Mouse (Mus musculus): ENCODE measurements around the gene Orai3. TPM values are rescaled to one million over a fixed set of nuclear protein-coding genes. Genes with fewer than 3 reads are reported as not detected.
"Not testable (repeated sequence)": the region's sequence is repeated elsewhere in the genome, so short reads cannot be mapped to it uniquely, and the experiment has no call there.

The Orai3 gene
- polyA plus RNA-seq, 3 experiments from 2014 or later = 11.3 to 14.3 (median 14.2) TPM

- ATAC-seq = no peak
These were observed 3.9 kb upstream of the Orai3 start for GRCm38 (mm10) chr7:127765756-127766155.

- ATAC-seq = no peak
These were observed 2.6 kb upstream of the Orai3 start for GRCm38 (mm10) chr7:127766851-127767609.

- no peak for ATAC-seq
These were observed 1.8 kb upstream of the Orai3 start for GRCm38 (mm10) chr7:127767671-127768345.

GRCm38 (mm10) chr7:127768346-127768996 lies 1.1 kb upstream of the Orai3 start:
- no peak for ATAC-seq

GRCm38 (mm10) chr7:127768997-127769593 lies 520 bp upstream of the Orai3 start:
- peak; percentile 70 for ATAC-seq

GRCm38 (mm10) chr7:127770039-127770905 lies 657 bp downstream of the Orai3 start:
- ATAC-seq = no peak

GRCm38 (mm10) chr7:127771262-127771661 lies 1.6 kb downstream of the Orai3 start:
- ATAC-seq = no peak

GRCm38 (mm10) chr7:127772080-127772479 lies 2.5 kb downstream of the Orai3 start:
- no peak for ATAC-seq

GRCm38 (mm10) chr7:127772557-127772956 lies 2.9 kb downstream of the Orai3 start:
- no peak for ATAC-seq

- no peak for ATAC-seq
These were observed 4.2 kb downstream of the Orai3 start for GRCm38 (mm10) chr7:127773664-127774384.

- ATAC-seq = not testable (repeated sequence)
These were observed 6.2 kb downstream of the Orai3 start for GRCm38 (mm10) chr7:127775837-127776236.

GRCm38 (mm10) chr7:127776426-127776825 lies 6.8 kb downstream of the Orai3 start, which contains the start of gene Setd1a:
Gene Setd1a (plus strand): TSS chr7:127776670.
- peak; percentile 38 for ATAC-seq

- ATAC-seq = peak; percentile 96
These were observed 7.4 kb downstream of the Orai3 start for GRCm38 (mm10) chr7:127776878-127777473.

- ATAC-seq = no peak
These were observed 8.1 kb downstream of the Orai3 start for GRCm38 (mm10) chr7:127777474-127778266.

- ATAC-seq = no peak
These were observed 8.7 kb downstream of the Orai3 start for GRCm38 (mm10) chr7:127778350-127778749.

GRCm38 (mm10) chr7:127785308-127785707 lies 15.7 kb downstream of the Orai3 start, which contains the start of gene Gm49388:
Gene Gm49388 (plus strand): TSS chr7:127785608.
- no peak for ATAC-seq

- no peak for ATAC-seq
These were observed 27.6 kb downstream of the Orai3 start for GRCm38 (mm10) chr7:127797076-127797845.

- no peak for ATAC-seq
These were observed 29.0 kb downstream of the Orai3 start for GRCm38 (mm10) chr7:127798591-127798990.

- no peak for ATAC-seq
These were observed 29.6 kb downstream of the Orai3 start for GRCm38 (mm10) chr7:127799211-127799610.
